Mouse (Mus musculus) hindbrain, embryonic 16.5 days (tissue): ENCODE measurements at regions not wholly inside any gene's neighbourhood (a gene's known extent, or its start where the extent isn't known, plus 50 kb on each side); places are given as distances from the start of the nearest gene placed in this dataset.

ENCODE experiments used
- ATAC-seq: fragments of 200-750 bp; cut with Nextera tagmentation; 2 replicates; pipeline ENCODE4 v1.8.0; 2017; ENCODE audit warnings: moderate TSS enrichment, moderate library complexity
- H3K27ac ChIP-seq: fragments of 300-500 bp; sonication (generic); 2 replicates; pipeline ENCODE4 v1.5.1; 2014; ENCODE audit warnings: low read depth, mild to moderate bottlenecking, control low read depth, low read length, moderate library complexity
- H3K27me3 ChIP-seq: fragments of 300-500 bp; sonication (generic); replicated peaks from 2 replicates; pipeline ENCODE4 v1.6.1; 2014; ENCODE audit warnings: low read length; ENCODE audit not compliant: control insufficient read depth, insufficient read depth
- H3K36me3 ChIP-seq: fragments of 300-500 bp; sonication (generic); 2 replicates; pipeline ENCODE4 v1.6.1; 2014; ENCODE audit warnings: mild to moderate bottlenecking, low read length, moderate library complexity, mixed read lengths; ENCODE audit not compliant: control insufficient read depth, insufficient read depth
- H3K4me1 ChIP-seq: fragments of 300-500 bp; sonication (generic); 2 replicates; pipeline ENCODE4 v1.6.1; 2014; ENCODE audit warnings: low read depth, low read length; ENCODE audit not compliant: control insufficient read depth, insufficient read depth
- H3K4me2 ChIP-seq: fragments of 300-500 bp; sonication (generic); 2 replicates; pipeline ENCODE4 v1.6.1; 2014; ENCODE audit warnings: mild to moderate bottlenecking, low read length, control low read depth, moderate library complexity
- H3K4me3 ChIP-seq: fragments of 300-500 bp; sonication (generic); 2 replicates; pipeline ENCODE4 v1.5.1; 2014; ENCODE audit warnings: mild to moderate bottlenecking, low read length, control low read depth, moderate library complexity
- H3K9ac ChIP-seq: fragments of 300-500 bp; sonication (generic); 2 replicates; pipeline ENCODE4 v1.6.1; 2014; ENCODE audit warnings: low read depth, mild to moderate bottlenecking, control low read depth, low read length, moderate library complexity
- H3K9me3 ChIP-seq: fragments of 300-500 bp; sonication (generic); 2 replicates; pipeline ENCODE4 v1.6.1; 2014; ENCODE audit warnings: mild to moderate bottlenecking, low read length, moderate library complexity; ENCODE audit not compliant: control insufficient read depth
- WGBS: fragments of 180-500 bp; shearing (Covaris S2); extraction: QIAGEN DNeasy Blood & Tissue Kit; methylation state at CpG from one replicate; pipeline ENCODE4 v1.1.7; 2014; 5-methylcytosine and 5-hydroxymethylcytosine counted together

GRCm38 (mm10) chr10:67339371-67339929, 54.3 kb upstream of the Nrbf2 start:
- no peaks in the 10 kb centered on the region for H3K36me3 ChIP-seq
- 65% methylated on average over 10 of the region's 10 CpGs for WGBS
- H3K27ac ChIP-seq: no peak overlapping the region
- no peaks in the 10 kb centered on the region for H3K27me3 ChIP-seq
- no peak overlapping the region for H3K9ac ChIP-seq
- ATAC-seq: no peak
- H3K9me3 ChIP-seq: no peaks in the 10 kb centered on the region
- H3K4me3 ChIP-seq: no peak overlapping the region
- H3K4me2 ChIP-seq: no peak overlapping the region
- no peaks in the 10 kb centered on the region for H3K4me1 ChIP-seq

- H3K9me3 ChIP-seq: no peaks in the 10 kb centered on the region
- no peak overlapping the region for H3K27ac ChIP-seq
- H3K4me2 ChIP-seq: no peak overlapping the region
- no peaks in the 10 kb centered on the region for H3K4me1 ChIP-seq
- no peak for ATAC-seq
- H3K27me3 ChIP-seq: no peaks in the 10 kb centered on the region
- no peaks in the 10 kb centered on the region for H3K36me3 ChIP-seq
- H3K9ac ChIP-seq: no peak overlapping the region
- no peak overlapping the region for H3K4me3 ChIP-seq
- WGBS: 87% methylated on average over 4 of the region's 4 CpGs
These were observed 59.6 kb upstream of the Nrbf2 start for GRCm38 (mm10) chr10:67344722-67345121.

GRCm38 (mm10) chr10:67350956-67351355, 65.9 kb upstream of the Nrbf2 start:
- no peak for ATAC-seq
- no peak overlapping the region for H3K4me2 ChIP-seq
- H3K4me3 ChIP-seq: no peak overlapping the region
- no peaks in the 10 kb centered on the region for H3K27me3 ChIP-seq
- H3K27ac ChIP-seq: no peak overlapping the region
- no peaks in the 10 kb centered on the region for H3K9me3 ChIP-seq
- 49% methylated on average over 2 of the region's 2 CpGs for WGBS
- H3K9ac ChIP-seq: no peak overlapping the region
- no peaks in the 10 kb centered on the region for H3K36me3 ChIP-seq
- H3K4me1 ChIP-seq: no peaks in the 10 kb centered on the region

GRCm38 (mm10) chr10:67360793-67361192, 75.7 kb upstream of the Nrbf2 start:
- H3K4me2 ChIP-seq: no peak overlapping the region
- H3K4me3 ChIP-seq: no peak overlapping the region
- WGBS: 59% methylated on average over 8 of the region's 8 CpGs
- H3K4me1 ChIP-seq: no peaks in the 10 kb centered on the region
- H3K27me3 ChIP-seq: no peaks in the 10 kb centered on the region
- no peak overlapping the region for H3K27ac ChIP-seq
- H3K9me3 ChIP-seq: no peaks in the 10 kb centered on the region
- no peak for ATAC-seq
- no peak overlapping the region for H3K9ac ChIP-seq
- no peaks in the 10 kb centered on the region for H3K36me3 ChIP-seq

GRCm38 (mm10) chr10:67361281-67361680, 76.2 kb upstream of the Nrbf2 start:
- Histone ChIP-seq H3K9ac (no peak overlapping the region), H3K27ac (no peak overlapping the region), H3K4me2 (no peak overlapping the region), H3K27me3 (no peaks in the 10 kb centered on the region), H3K4me1 (no peaks in the 10 kb centered on the region), H3K36me3 (no peaks in the 10 kb centered on the region), H3K4me3 (no peak overlapping the region), H3K9me3 (no peaks in the 10 kb centered on the region)
- ATAC-seq: no peak
- WGBS: 93% methylated on average over 4 of the region's 4 CpGs

- no peak overlapping the region for H3K4me3 ChIP-seq
- H3K27me3 ChIP-seq: no peaks in the 10 kb centered on the region
- 90% methylated on average over 3 of the region's 3 CpGs for WGBS
- no peaks in the 10 kb centered on the region for H3K36me3 ChIP-seq
- peaks cover 4% of the 10 kb centered on the region; the same call in 1 of the 2 replicates for H3K9me3 ChIP-seq
- ATAC-seq: no peak
- no peak overlapping the region for H3K9ac ChIP-seq
- H3K4me2 ChIP-seq: no peak overlapping the region
- H3K4me1 ChIP-seq: no peaks in the 10 kb centered on the region
- H3K27ac ChIP-seq: no peak overlapping the region
These were observed 79.5 kb upstream of the Nrbf2 start for GRCm38 (mm10) chr10:67364595-67364994.

- Histone ChIP-seq H3K36me3 (no peaks in the 10 kb centered on the region), H3K4me3 (no peak overlapping the region), H3K4me2 (no peak overlapping the region), H3K27me3 (no peaks in the 10 kb centered on the region), H3K9ac (no peak overlapping the region), H3K27ac (no peak overlapping the region), H3K9me3 (peaks cover 4% of the 10 kb centered on the region; the same call in 1 of the 2 replicates), H3K4me1 (no peaks in the 10 kb centered on the region)
- WGBS: 85% methylated on average over 7 of the region's 7 CpGs
- no peak for ATAC-seq
These were observed 80.1 kb upstream of the Nrbf2 start for GRCm38 (mm10) chr10:67365158-67365557.

- Histone ChIP-seq H3K4me3 (no peak overlapping the region), H3K36me3 (no peaks in the 10 kb centered on the region), H3K27me3 (no peaks in the 10 kb centered on the region), H3K9me3 (peaks cover 1% of the 10 kb centered on the region; the same call in 1 of the 2 replicates), H3K9ac (peak overlapping the region; percentile 9; the same call in 1 of the 2 replicates), H3K27ac (no peak overlapping the region), H3K4me1 (peaks cover 5% of the 10 kb centered on the region; the same call in 1 of the 2 replicates), H3K4me2 (no peak overlapping the region)
- no peak for ATAC-seq
- WGBS: 36% methylated on average over 13 of the region's 13 CpGs
These were observed 87.6 kb upstream of the Nrbf2 start for GRCm38 (mm10) chr10:67372569-67373161.

- H3K36me3 ChIP-seq: no peaks in the 10 kb centered on the region
- H3K4me1 ChIP-seq: peaks cover 5% of the 10 kb centered on the region; the same call in 1 of the 2 replicates
- H3K9ac ChIP-seq: no peak overlapping the region
- H3K27ac ChIP-seq: no peak overlapping the region
- WGBS: 90% methylated on average over 5 of the region's 5 CpGs
- H3K4me3 ChIP-seq: no peak overlapping the region
- no peaks in the 10 kb centered on the region for H3K27me3 ChIP-seq
- no peak overlapping the region for H3K4me2 ChIP-seq
- no peak for ATAC-seq
- H3K9me3 ChIP-seq: no peaks in the 10 kb centered on the region
These were observed 91.5 kb upstream of the Nrbf2 start for GRCm38 (mm10) chr10:67376638-67377037.
